Mouse (Mus musculus) yolk sac, embryonic 10.5 days (tissue): ENCODE results near the gene Tomm5.
"Not testable (repeated sequence)": the region's sequence is repeated elsewhere in the genome, so short reads cannot be mapped to it uniquely, and the experiment has no call there.

Experiments
- DNase-seq: peaks from one replicate; pipeline ENCODE4 v3.0.0-alpha.2; 2017; ENCODE audit warnings: low spot score

The Tomm5 gene

GRCm38 (mm10) chr4:45066036-45066730, 41.7 kb downstream of the Tomm5 start:
- DNase-seq = no peak

DNA sequence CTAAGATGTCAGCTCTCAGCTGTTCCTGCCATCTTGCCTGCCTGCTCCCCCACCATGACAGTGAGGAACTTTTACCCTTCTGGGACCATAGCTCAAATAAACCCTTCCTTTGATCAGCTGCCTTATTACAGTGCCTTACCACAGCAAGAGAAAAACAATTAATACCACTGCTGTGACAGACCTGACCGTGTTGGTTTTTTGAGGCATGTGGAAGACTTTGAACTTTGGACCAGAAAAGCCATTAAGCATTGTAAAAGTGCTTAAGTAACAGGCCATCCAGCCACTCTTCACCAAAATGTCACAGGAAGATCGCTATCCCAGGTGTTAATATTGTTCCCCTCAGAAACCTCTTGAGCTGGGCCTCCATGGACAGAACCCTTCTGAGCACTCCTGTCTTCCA, 43.3 kb downstream of the Tomm5 start:
- DNase-seq = no peak

DNA sequence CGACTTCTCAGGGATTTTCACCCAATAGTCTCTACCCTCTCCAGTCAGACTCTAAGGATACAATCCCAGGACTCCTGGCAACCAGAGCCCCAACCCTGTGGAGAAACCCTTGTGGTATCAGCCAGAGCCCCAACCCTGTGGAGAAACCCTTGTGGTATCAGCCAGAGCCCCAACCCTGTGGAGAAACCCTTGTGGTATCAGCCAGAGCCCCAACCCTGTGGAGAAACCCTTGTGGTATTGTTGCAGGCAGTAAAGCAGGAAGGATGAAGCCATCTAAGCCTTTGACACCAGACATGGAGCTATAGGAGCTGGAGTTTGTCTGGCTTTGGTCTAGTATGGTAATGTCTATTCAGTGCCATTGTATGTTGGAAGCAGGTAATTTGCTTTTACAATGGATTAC, 44.1 kb downstream of the Tomm5 start:
- not testable (repeated sequence) for DNase-seq

GRCm38 (mm10) chr4:45055451-45055850, 52.5 kb downstream of the Tomm5 start:
- DNase-seq = no peak
